Mouse (Mus musculus) cerebellum, adult 11 months (tissue): ENCODE results near the gene Srgn.
"Not testable (repeated sequence)": the region's sequence is repeated elsewhere in the genome, so short reads cannot be mapped to it uniquely, and the experiment has no call there.

Experiments
- DNase-seq: peaks from one replicate; pipeline ENCODE4 v3.0.0; 2022

Srgn gene

DNA sequence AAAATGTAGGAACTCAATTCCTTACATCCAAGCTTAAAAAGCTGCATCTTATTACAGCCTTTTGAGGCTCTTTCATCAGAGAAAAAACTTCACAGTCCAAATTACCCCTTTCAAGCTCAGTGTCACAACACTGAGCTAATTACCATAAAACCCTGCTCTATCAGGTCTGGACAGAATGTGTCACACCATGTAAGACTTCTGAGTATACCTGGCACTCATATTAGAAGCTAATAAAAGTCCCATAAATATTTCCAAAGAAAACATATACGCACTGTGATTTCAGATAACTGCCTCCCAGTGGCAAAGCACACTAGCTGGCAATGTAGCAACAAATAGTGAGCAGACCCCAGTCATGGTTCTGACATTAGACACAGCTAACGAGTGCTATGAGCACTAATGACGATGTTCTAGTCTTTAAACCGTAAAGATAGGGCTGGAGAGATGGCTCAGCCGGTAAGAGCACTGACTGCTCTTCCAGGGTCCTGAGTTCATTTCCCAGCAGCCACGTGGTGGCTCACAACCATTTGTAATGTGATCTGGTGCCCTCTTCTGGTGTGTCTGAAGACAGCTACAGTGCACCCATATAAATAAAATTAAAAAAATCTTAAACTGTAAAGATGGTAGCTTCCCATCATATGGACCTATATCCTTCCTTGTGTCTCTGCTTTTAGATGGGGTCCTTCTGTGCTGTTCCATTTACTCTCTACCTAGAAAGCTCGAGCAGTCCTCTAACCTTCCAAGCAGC, 46.0 kb downstream of the Srgn start:
- DNase-seq: no peak

DNA sequence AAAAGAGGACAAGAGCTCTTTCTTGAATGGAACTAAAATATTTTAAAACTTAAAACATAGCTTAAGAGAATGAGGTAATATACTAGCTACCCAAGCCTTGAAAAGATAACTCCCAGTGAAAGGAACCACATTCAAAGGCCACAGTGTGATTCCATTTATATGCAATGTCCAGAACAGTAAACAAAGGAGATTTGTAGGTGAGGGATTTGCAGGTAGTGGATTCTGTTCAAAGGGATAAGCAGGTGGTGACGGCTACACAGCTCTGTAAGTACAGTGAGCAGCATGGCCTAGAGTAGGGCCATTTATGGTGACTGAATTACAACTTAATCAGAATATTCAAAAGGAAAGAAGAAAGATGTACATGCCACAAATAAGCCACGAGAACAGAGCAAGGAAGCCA, 50.3 kb downstream of the Srgn start:
- no peak for DNase-seq

DNA sequence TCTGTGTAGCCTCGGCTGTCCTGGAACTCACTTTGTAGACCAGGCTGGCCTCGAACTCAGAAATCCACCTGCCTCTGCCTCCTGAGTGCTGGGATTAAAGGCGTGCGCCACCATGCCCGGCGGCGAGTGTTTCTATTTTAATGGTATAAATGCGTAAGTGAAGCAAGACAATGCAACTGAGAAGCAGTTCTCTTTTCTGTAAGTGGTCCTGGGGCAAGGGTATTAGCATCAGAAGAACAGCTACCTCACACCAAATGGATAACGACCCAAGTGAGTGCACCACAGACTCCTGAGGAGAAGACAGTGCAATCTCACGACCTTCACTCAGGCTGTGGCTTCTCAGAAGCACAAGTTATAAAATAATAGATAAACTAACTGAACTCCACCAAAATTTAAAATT, 52.3 kb downstream of the Srgn start:
- DNase-seq: no peak

DNA sequence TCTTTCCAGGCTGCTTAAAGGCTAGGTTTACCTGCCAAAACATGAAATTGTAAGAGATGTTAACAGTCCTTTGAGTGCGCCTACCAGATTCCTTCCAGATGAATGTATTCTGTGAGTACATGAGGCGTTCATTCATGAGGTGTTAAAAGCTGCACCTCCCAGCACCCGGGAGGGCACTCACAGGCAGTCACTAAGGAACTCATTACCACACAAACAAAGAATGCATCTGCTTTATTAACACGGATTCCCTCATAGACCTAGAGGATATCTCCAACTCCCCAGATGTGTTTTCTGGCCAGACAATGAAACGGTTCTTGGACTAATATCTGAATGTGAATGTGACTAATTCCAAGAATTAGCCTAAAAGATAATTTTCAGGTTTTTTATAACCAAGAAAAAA, 56.1 kb downstream of the Srgn start:
- no peak for DNase-seq

DNA sequence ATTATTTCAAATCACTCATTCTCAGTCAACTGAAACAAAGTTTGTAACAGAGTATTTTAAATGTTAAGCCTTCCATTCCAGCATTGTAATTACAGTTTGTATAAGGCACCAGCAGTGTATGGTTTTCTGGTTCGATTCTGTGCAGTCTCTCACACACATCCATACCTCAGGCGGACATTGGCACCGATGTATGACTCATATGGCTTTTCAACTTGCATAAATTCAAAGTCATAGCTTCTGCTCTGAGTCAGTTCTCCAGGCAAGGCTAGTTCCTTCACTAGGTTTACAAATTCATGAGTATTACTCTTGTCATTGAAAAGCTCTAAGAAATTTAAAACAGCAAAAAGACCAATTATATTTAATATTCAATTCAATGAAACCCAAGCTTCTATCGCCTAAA, 57.5 kb downstream of the Srgn start:
- DNase-seq: no peak

DNA sequence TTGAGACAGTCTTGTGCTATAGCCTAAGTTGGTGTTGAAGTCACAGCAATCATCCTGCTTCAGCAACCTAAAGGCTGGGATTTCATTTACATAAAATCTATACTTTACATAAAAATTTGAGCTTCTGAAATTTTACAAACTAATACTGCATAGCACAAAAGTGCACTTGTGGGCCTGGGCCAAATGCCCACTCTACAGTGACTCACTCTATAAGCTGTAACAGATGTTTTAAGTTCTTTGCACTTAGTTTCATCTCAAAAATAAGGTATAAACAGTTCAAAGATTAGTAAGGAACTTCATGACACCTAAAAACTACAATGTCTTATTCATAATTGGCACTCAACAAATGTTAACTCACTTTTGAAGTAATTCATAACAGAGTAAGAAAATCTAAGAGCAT, 65.9 kb downstream of the Srgn start:
- no peak for DNase-seq

DNA sequence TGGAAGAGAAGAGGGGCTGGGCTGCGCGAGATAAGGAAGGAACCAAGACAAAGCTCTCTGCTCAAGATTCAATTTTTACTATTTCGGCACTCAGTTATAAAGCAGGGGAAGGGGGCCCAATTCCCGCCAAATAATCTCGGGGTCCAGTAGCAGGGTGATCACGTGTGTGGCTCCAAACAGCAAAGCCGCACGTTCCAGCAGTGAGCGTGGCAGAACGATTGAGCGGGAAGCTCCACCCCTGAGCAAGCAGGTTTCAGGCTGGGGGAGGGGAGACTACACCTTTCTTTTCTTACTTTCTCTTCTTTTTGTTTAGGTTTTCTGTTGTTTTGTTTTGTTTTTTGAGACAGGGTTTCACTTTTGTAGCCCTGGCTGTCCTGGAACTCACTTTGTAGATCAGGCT, 75.2 kb downstream of the Srgn start:
- not testable (repeated sequence) for DNase-seq

DNA sequence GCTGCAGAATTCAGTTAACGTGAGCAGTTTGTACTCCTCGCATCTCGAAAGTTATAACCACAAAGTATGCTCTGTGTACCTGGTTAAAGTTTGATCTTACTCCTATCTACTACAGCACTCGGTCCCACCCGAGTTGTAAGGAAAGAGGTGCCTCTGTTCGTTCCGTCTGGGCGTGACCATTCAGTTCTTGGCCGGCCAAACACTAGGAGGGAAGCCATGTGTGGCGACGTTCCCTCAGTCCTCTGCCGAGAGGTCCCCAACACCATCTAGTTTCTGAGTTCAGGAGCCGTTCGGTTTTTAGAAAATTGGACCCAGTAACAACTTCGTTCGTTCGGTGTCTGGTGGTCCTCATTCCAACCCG, 77.0 kb downstream of the Srgn start:
- no peak for DNase-seq

DNA sequence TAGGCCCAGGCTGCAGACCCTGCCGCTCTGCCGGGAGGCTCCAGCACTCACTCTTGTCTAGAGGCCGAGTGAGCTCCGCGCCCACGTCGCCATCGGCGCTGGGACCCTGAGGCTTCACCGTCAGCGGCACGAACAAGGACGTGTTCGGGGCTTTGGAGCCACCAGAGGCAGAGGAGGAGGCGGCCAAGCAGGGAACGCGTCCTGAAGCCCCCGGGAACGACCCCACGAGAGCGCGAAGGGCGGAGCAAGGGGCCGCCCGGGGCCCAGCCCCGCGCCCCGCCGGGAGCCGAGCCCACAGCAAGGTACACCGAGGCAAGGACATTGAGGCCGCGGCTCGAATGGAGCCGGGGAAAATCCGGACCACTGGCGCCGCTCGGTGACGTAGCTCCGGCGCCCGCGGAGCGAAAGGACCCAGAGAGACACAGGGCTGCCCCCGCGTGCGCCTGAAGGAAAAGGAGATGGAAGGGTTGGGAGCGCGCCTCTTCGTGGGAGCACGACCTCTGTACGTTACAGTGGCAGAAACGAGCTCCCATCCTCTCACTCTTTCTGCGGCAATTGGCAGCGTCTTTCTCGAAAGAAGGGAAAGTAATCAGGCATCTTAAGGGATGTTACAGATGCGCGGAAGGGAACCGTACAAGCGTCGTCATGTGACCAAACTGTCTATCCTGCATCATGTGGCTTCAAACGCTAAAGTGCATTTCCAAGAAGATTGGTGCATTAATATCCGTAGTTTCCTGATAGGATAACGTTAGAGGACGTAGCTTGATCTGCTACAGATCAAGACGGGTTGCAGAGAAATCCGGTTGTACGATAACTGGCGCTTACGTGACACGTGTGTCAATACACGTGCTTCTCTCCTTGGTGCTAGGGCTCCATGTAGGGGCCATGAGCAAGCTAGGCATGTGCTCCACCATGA, 77.6 kb downstream of the Srgn start, which contains the start of the genes 4930507D05Rik and Supv3l1:
4930507D05Rik (plus strand) TSS at position 126 of the 916 bp plus-strand sequence.
Supv3l1 (minus strand) TSS at position 375 of the 916 bp plus-strand sequence.
- peak; percentile 90 for DNase-seq
